Mouse (Mus musculus): ENCODE data around the gene Tmod1. TPM values are rescaled to one million over a fixed set of nuclear protein-coding genes. Genes with fewer than 3 reads are reported as not detected.

The Tmod1 gene
- total and polyA plus RNA-seq, 2 experiments from 2014 or later, result 163 to 224 TPM

- Histone ChIP-seq H3K36me3 (replicated peaks; ENCODE audit: control insufficient read depth, insufficient read depth, low read length) (peaks cover 13% of the 10 kb centered on the region; the same call in 1 of the 2 replicates), H3K9me3 (replicated peaks; ENCODE audit: control insufficient read depth, low read length) (peaks cover 8% of the 10 kb centered on the region; the same call in 1 of the 2 replicates), H3K27ac (ENCODE audit: low read depth) (peak overlapping the region; percentile 46), H3K9ac (replicated peaks; ENCODE audit: low read depth, low read length) (no peak overlapping the region), H3K4me2 (ENCODE audit: low read depth, low read length) (no peak overlapping the region), H3K4me3 (ENCODE audit: low read depth, low read length) (no peak overlapping the region), H3K27me3 (ENCODE audit: control insufficient read depth, insufficient read depth, low read length) (no peaks in the 10 kb centered on the region), H3K4me1 (ENCODE audit: control insufficient read depth, insufficient read depth) (peaks cover 30% of the 10 kb centered on the region)
- no peak for DNase-seq (ENCODE audit: low spot score)
- 54% methylated on average over 9 of the region's 9 CpGs for WGBS
- TF ChIP-seq CTCF (IDR thresholded peaks at IDR 0.05; ENCODE audit: low read depth) (no peak), EP300 (IDR thresholded peaks at IDR 0.05; ENCODE audit: low read depth) (no peak)
- ATAC-seq (ENCODE audit: insufficient read depth, low read depth), result peak; percentile 21; the same call in 1 of the 2 replicates
Observed at GRCm38 (mm10) chr4:46053323-46054107, 14.8 kb downstream of the Tmod1 start.

- H3K4me1 ChIP-seq (ENCODE audit: control insufficient read depth, insufficient read depth), result peaks cover 40% of the 10 kb centered on the region
- H3K4me2 ChIP-seq (ENCODE audit: low read depth, low read length), result no peak overlapping the region
- H3K27ac ChIP-seq (ENCODE audit: low read depth), result peak overlapping the region; percentile 13; the same call in 1 of the 2 replicates
- DNase-seq (ENCODE audit: low spot score) (no peak), ATAC-seq (ENCODE audit: insufficient read depth, low read depth) (no peak)
- WGBS, result 67% methylated on average over 5 of the region's 5 CpGs
- no peak overlapping the region for H3K4me3 ChIP-seq (ENCODE audit: low read depth, low read length)
- no peak for TF ChIP-seq EP300 (IDR thresholded peaks at IDR 0.05; ENCODE audit: low read depth)
- no peak for TF ChIP-seq CTCF (IDR thresholded peaks at IDR 0.05; ENCODE audit: low read depth)
- H3K36me3 ChIP-seq (replicated peaks; ENCODE audit: control insufficient read depth, insufficient read depth, low read length), result peaks cover 7% of the 10 kb centered on the region; the same call in 1 of the 2 replicates
- H3K9ac ChIP-seq (replicated peaks; ENCODE audit: low read depth, low read length), result no peak overlapping the region
- H3K27me3 ChIP-seq (ENCODE audit: control insufficient read depth, insufficient read depth, low read length), result no peaks in the 10 kb centered on the region
- H3K9me3 ChIP-seq (replicated peaks; ENCODE audit: control insufficient read depth, low read length), result peaks cover 8% of the 10 kb centered on the region; the same call in 1 of the 2 replicates
Observed at GRCm38 (mm10) chr4:46056163-46056562, 17.4 kb downstream of the Tmod1 start.

GRCm38 (mm10) chr4:46061259-46061962, 22.7 kb downstream of the Tmod1 start:
- Histone ChIP-seq H3K4me3 (ENCODE audit: low read depth, low read length) (no peak overlapping the region), H3K9ac (replicated peaks; ENCODE audit: low read depth, low read length) (no peak overlapping the region), H3K4me1 (ENCODE audit: control insufficient read depth, insufficient read depth) (peaks cover 39% of the 10 kb centered on the region), H3K4me2 (ENCODE audit: low read depth, low read length) (no peak overlapping the region), H3K27me3 (ENCODE audit: control insufficient read depth, insufficient read depth, low read length) (no peaks in the 10 kb centered on the region), H3K36me3 (replicated peaks; ENCODE audit: control insufficient read depth, insufficient read depth, low read length) (peaks cover 21% of the 10 kb centered on the region), H3K27ac (ENCODE audit: low read depth) (no peak overlapping the region), H3K9me3 (replicated peaks; ENCODE audit: control insufficient read depth, low read length) (peaks cover 7% of the 10 kb centered on the region; the same call in 1 of the 2 replicates)
- ATAC-seq (ENCODE audit: insufficient read depth, low read depth) (no peak), DNase-seq (ENCODE audit: low spot score) (no peak)
- no peak for TF ChIP-seq EP300 (IDR thresholded peaks at IDR 0.05; ENCODE audit: low read depth)
- no peak for TF ChIP-seq CTCF (IDR thresholded peaks at IDR 0.05; ENCODE audit: low read depth)
- WGBS, result 84% methylated on average over 12 of the region's 12 CpGs

- H3K9me3 ChIP-seq (replicated peaks; ENCODE audit: control insufficient read depth, low read length), result no peaks in the 10 kb centered on the region
- H3K27ac ChIP-seq (ENCODE audit: low read depth), result peak overlapping the region; percentile 90
- H3K27me3 ChIP-seq (ENCODE audit: control insufficient read depth, insufficient read depth, low read length), result no peaks in the 10 kb centered on the region
- WGBS, result 72% methylated on average over 4 of the region's 4 CpGs
- DNase-seq (ENCODE audit: low spot score) (no peak), ATAC-seq (ENCODE audit: insufficient read depth, low read depth) (no peak)
- H3K4me1 ChIP-seq (ENCODE audit: control insufficient read depth, insufficient read depth), result peaks cover 59% of the 10 kb centered on the region
- no peak overlapping the region for H3K9ac ChIP-seq (replicated peaks; ENCODE audit: low read depth, low read length)
- peaks cover 14% of the 10 kb centered on the region for H3K36me3 ChIP-seq (replicated peaks; ENCODE audit: control insufficient read depth, insufficient read depth, low read length)
- TF ChIP-seq CTCF (IDR thresholded peaks at IDR 0.05; ENCODE audit: low read depth) (no peak), EP300 (IDR thresholded peaks at IDR 0.05; ENCODE audit: low read depth) (no peak)
- H3K4me3 ChIP-seq (ENCODE audit: low read depth, low read length), result no peak overlapping the region
- H3K4me2 ChIP-seq (ENCODE audit: low read depth, low read length), result no peak overlapping the region
Observed at GRCm38 (mm10) chr4:46063841-46064240, 25.1 kb downstream of the Tmod1 start.

GRCm38 (mm10) chr4:46064263-46064662, 25.5 kb downstream of the Tmod1 start:
- Histone ChIP-seq H3K4me2 (ENCODE audit: low read depth, low read length) (peak overlapping the region; percentile 26; the same call in 1 of the 2 replicates), H3K27me3 (ENCODE audit: control insufficient read depth, insufficient read depth, low read length) (no peaks in the 10 kb centered on the region), H3K4me1 (ENCODE audit: control insufficient read depth, insufficient read depth) (peaks cover 56% of the 10 kb centered on the region), H3K9ac (replicated peaks; ENCODE audit: low read depth, low read length) (peak overlapping the region; percentile 11; the same call in 1 of the 2 replicates), H3K27ac (ENCODE audit: low read depth) (peak overlapping the region; percentile 90), H3K4me3 (ENCODE audit: low read depth, low read length) (no peak overlapping the region), H3K9me3 (replicated peaks; ENCODE audit: control insufficient read depth, low read length) (no peaks in the 10 kb centered on the region), H3K36me3 (replicated peaks; ENCODE audit: control insufficient read depth, insufficient read depth, low read length) (peaks cover 14% of the 10 kb centered on the region)
- ATAC-seq (ENCODE audit: insufficient read depth, low read depth), result peak; percentile 70
- DNase-seq (ENCODE audit: low spot score), result peak; percentile 50
- 7% methylated on average over 8 of the region's 8 CpGs for WGBS
- TF ChIP-seq EP300 (IDR thresholded peaks at IDR 0.05; ENCODE audit: low read depth) (0 out of 2 replicates have a peak, but pooled peaks have one; percentile 37), CTCF (IDR thresholded peaks at IDR 0.05; ENCODE audit: low read depth) (no peak)

All from heart, postnatal 0 days (tissue).